Mouse (Mus musculus) CD4-positive helper T cell, adult 2 months (primary cell): Measurements from ENCODE around the gene Omg.

Source experiments
- DNase-seq: peaks from one replicate; pipeline ENCODE4 v3.0.0-alpha.2; 2012; ENCODE audit warnings: low read depth, missing footprints, low spot score

Omg gene

DNA sequence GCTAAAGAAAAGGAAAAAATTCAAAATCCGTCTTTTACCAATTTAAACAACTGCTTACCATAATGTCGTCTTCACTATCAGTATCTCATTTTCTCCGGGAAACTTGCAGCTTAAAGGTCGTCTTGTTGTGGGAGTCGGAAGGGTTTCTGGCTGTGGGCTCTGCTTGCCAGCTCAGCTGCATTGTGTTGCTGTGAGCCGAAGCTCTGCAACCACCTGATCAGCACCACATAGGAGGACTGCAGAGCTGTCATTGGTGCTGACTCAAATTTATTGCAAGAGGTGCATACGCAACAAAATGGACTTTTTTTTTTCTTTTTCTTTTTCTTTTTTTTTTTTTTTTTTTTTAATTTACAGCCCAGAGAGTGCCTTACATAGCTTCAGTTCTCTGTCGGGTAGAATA lies at the start of gene Omg:
Gene Omg, minus strand, starts transcription at position 240 of the 400 bp plus-strand sequence.
- DNase-seq = no peak

DNA sequence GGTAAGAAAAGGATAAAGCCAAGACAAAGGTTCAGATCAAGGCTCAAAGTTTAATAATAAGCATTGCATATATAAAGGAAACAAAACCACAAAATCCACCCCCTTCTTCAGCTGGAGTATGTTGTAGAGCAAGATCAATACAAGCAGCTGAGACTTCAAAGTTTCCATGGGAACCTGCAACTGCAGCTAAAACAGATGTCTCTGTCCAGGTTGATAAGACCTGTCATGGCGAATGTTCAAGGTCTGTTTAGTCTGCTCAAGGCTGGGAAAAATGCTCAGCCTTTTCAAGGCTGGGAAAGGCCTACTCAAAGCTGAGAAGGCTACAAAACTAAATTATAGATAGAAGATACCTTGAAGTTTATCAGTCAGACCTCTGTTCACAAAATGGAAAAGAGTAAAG lies 48.7 kb upstream of the Omg start:
- peak; percentile 52 for DNase-seq

GRCm38 (mm10) chr11:79536293-79536692 lies 32.4 kb upstream of the Omg start:
- DNase-seq = no peak

DNA sequence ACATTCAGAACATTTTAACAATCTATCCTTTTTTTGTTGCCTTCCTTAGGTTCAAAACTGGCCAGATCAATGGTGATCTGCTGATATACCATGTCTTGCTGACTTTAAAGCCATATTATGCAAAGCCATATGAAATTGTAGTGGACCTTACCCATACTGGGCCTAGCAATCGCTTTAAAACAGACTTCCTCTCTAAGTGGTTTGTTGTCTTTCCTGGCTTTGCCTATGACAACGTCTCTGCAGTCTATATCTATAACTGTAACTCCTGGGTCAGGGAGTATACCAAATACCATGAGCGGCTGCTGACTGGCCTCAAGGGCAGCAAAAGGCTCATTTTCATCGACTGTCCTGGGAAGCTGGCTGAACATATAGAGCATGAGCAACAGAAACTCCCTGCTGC lies 31.7 kb upstream of the Omg start:
- DNase-seq = no peak

DNA sequence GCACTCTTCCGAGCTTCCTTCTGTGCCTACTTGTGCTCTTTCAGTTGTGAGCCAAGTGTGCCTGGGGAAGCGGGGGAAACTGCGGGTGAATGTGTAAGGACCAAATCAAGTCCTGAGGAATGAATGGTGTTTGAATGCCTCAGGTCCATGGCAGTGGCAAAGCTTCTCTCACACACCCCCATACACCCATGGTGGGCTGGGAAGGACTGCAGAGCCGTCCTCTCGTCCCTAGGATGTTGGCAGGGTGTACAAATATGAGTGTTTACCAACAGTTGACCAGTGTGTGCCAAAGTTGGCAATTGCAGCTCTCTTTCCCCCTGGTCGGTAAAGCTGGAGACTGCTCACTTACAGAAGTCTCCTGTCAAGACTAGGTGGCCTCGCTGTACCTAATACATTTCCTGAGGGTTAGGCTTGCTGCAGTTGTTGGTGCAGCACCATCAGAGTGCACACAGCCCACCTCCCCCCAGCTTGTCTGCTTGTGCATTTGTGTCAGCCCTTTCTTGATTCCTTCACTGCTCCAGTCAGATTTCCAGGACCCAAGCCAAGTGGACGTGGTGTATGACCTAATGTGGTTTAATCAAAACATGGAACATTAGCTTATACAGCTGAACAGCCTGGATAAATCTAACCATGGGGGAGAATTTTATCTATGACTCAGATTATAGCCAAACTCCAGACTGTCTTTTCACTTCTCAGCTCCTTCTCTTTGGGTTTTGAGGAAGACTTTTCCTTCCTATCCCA lies 30.2 kb upstream of the Omg start:
- no peak for DNase-seq

GRCm38 (mm10) chr11:79533311-79533710 lies 29.4 kb upstream of the Omg start:
- DNase-seq = no peak

GRCm38 (mm10) chr11:79531485-79531884 lies 27.6 kb upstream of the Omg start:
- no peak for DNase-seq

- no peak for DNase-seq
These were observed 26.9 kb upstream of the Omg start for GRCm38 (mm10) chr11:79530774-79531173.

DNA sequence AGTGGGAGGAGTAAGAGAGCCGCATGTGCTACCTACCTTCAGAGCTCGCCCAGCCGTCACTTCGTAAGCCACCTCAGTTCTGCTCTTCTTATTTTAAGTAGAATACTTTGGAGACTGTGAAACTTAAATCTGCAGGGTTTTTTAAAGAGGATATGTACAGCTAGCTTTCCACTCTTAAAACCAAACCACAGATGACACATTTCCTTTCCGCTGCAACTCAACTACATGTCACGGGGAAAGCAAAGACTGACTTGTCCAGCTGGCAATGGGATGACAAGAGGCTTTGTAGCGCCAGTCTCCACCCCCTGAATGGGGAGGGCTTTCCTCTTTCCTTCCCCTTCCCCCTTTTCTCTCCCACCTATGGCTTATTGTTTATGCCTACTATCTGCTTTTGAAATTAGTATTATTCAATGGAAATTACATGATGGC lies 26.5 kb upstream of the Omg start, which contains the start of the genes Evi2 and Evi2a:
Gene Evi2, minus strand, starts transcription at position 257 of the 429 bp plus-strand sequence.
Gene Evi2a, minus strand, starts transcription at position 277 of the 429 bp plus-strand sequence.
- peak; percentile 89 for DNase-seq

GRCm38 (mm10) chr11:79529736-79530135 lies 25.9 kb upstream of the Omg start:
- peak; percentile 49 for DNase-seq

DNA sequence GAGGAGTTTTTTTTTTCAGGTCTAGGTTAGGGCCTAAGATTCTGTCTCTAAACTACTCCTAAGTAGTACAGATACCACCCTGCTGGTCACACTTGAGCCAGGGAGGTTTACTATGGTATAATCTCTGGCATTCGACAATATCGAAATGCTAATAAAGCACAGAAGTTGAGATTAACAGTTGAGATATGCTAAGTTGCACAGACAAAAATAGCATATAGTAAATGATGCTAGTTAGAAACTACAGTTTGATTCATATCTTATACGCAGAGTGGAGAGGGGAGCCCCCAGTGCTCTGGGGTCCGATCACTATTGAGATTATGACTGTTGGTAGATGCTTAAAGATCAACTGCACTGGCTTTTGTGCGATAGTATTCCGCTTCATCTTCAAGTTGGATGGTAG lies 25.3 kb upstream of the Omg start:
- DNase-seq = peak; percentile 43

DNA sequence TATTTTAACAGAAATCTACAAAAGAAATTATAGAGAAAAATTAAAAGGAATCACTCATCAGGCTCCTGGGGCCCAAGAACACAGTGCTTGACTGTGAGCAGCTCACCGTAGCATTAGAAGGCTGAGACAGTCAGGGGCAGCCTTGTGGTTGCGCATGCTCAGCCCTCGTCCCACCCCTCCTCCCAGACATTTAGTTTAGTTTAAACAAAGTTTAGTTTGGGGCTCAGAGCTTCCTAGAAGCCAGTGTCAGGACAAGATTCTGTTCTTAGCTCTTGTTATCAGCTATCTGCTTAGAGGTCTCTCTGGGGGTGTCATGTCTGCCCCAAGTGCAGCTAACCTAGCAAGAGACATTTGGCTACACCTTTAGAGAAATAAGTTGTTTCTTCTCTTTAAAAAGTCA lies 24.7 kb upstream of the Omg start:
- DNase-seq = peak; percentile 51

DNA sequence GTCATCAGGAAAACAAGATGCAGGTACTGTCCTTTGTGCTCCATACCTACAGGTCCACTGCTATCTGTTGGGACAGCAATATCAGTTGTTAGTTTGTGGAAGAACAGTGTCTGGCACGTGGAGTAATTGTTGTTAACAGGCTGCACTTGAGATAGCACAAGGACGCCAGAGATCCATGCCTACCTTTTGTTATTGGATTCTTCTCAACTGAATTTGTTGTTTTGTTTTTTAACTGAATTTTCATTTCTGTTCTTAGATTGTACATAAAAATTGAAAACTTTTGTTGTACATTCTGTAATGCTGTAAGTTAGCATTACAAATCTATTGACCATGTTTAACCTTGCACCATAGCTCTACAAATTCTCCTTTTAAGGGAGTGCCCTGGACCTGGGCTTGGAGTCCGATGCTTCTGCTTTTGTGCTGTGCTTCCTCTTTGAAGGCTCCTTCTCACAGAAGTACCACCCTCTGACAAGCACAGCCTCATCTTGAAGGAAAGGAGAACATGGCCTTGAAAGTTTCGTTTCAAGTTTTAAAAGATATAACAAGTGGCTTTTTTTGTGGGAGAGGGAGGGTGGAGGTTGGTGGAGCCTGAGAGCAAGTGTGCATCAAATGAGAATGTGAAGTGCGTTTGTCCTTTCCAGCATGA lies 24.0 kb upstream of the Omg start:
- DNase-seq = peak; percentile 55

- peak; percentile 36 for DNase-seq
These were observed 23.3 kb upstream of the Omg start for GRCm38 (mm10) chr11:79527015-79527738.

- no peak for DNase-seq
These were observed 22.7 kb upstream of the Omg start for GRCm38 (mm10) chr11:79526549-79526948.

GRCm38 (mm10) chr11:79524310-79524575 lies 20.4 kb upstream of the Omg start:
- peak; percentile 59 for DNase-seq

GRCm38 (mm10) chr11:79523560-79524309 lies 19.9 kb upstream of the Omg start, which contains the start of gene Evi2b:
TSS of gene Evi2b (minus strand) at chr11:79523762.
- DNase-seq = peak; percentile 62

DNA sequence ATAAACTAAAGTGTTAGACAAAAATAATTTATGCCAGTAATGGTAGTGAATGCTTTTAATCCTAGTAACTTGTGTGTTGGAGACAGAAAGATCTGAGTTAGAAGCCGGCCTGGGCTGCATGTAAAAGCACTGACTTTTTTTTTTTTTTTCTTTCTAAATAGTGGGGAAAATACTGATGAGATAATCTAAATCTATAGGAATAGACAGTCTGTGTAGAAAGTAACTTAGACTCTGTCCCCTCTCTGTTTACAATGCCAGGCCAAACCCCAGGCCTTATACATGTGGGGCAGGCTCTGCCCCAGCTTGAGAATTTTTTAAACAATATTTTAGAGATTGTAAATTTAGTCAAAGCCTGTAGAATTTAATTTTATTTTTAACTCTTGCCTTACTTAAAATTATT lies 19.1 kb upstream of the Omg start:
- no peak for DNase-seq

GRCm38 (mm10) chr11:79521930-79522329 lies 18.0 kb upstream of the Omg start:
- peak; percentile 50 for DNase-seq

DNA sequence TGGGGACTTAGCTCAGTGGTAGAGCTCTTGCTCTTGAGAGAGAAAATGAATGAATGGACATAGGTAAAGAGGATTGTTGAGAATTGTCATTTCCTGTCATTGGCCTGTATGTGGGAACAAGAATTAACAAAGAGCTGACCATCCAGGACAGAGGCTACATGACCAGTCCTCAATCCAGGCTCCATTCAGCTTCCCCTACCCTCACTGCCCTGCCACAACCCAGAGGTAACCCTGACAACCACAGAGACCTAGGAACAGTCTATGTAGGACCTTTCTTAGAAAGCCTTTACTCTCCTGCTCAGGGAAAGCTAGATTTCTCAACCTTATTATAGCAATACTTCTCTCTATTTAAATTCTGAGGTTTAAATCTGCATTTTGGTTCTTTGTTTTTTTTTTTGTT lies 16.9 kb upstream of the Omg start:
- peak; percentile 30 for DNase-seq

DNA sequence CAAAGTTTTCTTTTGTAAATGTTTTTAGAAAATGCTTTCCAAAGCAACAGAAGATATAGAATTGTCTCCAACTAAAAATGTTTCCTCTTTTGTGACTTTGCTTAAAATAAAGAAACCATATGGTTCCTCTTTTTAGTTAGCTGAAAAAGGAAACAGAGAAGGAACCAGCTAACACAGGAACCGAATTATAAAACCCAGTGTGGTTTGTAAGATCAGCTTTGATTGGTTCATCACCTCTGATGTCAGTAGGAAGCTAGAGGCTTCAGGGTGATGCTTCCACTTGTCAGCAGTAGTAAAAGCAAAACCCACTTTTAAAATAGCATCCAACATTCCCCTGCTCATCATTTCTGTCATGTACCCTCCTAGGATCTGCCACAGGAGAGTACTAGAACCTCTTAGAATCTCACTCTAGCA lies 16.0 kb upstream of the Omg start:
- DNase-seq = peak; percentile 88

DNA sequence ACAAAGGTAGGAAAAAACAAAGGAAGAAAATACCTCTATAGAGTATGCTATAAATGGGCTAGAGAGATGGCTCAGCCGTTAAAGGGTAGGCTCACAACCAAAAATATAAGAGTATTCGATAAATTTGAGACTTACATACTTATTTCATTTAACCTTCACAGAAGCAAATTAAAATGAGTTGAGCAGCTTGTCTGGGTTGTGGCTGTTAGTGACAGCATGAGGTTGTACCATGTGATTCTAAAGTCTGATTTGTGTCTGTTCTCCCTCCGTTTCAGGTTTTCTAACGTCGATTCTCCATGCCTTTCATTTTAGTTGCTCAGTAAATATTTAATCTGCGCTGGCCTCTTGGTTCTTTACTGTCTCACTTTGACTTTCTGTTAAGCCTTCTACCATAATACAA lies 15.4 kb upstream of the Omg start:
- DNase-seq = no peak
